Mouse (Mus musculus) lung, embryonic 14.5 days (tissue): ENCODE measurements around the gene Tbc1d10c. TPM values are rescaled to one million over a fixed set of nuclear protein-coding genes. Genes with fewer than 3 reads are reported as not detected.

Experiments
- ATAC-seq: fragments of 200-750 bp; cut with Nextera tagmentation; 2 replicates; pipeline ENCODE4 v1.8.0; 2017; ENCODE audit warnings: mild to moderate bottlenecking, moderate TSS enrichment, moderate library complexity; ENCODE audit not compliant: insufficient read depth
- DNase-seq: peaks from one replicate; pipeline ENCODE4 v3.0.0-alpha.2; 2015
- H3K27ac ChIP-seq: fragments of 300-500 bp; sonication (generic); 2 replicates; pipeline ENCODE4 v1.5.1; 2014; ENCODE audit warnings: low read depth, mild to moderate bottlenecking, moderate library complexity
- H3K27me3 ChIP-seq: fragments of 300-500 bp; sonication (generic); 2 replicates; pipeline ENCODE4 v1.6.1; 2014; ENCODE audit warnings: low read length, control low read depth; ENCODE audit not compliant: insufficient read depth
- H3K36me3 ChIP-seq: fragments of 300-500 bp; sonication (generic); 2 replicates; pipeline ENCODE4 v1.6.1; 2014; ENCODE audit warnings: control low read depth; ENCODE audit not compliant: insufficient read depth
- H3K4me1 ChIP-seq: fragments of 300-500 bp; sonication (generic); 2 replicates; pipeline ENCODE4 v1.6.1; 2014; ENCODE audit warnings: antibody characterized with exemption, control low read depth; ENCODE audit not compliant: insufficient read depth
- H3K4me2 ChIP-seq: fragments of 300-500 bp; sonication (generic); 2 replicates; pipeline ENCODE4 v1.6.1; 2014; ENCODE audit warnings: mild to moderate bottlenecking
- H3K4me3 ChIP-seq: fragments of 300-500 bp; sonication (generic); 2 replicates; pipeline ENCODE4 v1.5.1; 2014; ENCODE audit warnings: low read depth, low read length
- H3K9ac ChIP-seq: fragments of 300-500 bp; sonication (generic); 2 replicates; pipeline ENCODE4 v1.6.1; 2014
- H3K9me3 ChIP-seq: fragments of 300-500 bp; sonication (generic); 2 replicates; pipeline ENCODE4 v1.6.1; 2016; ENCODE audit warnings: low read depth, low read length, control low read depth
- CTCF ChIP-seq: IDR thresholded peaks from 2 replicates; pipeline ENCODE4 v1.5.1; 2016; ENCODE audit warnings: antibody characterized with exemption, low read depth
- WGBS: fragments of 180-500 bp; shearing (Covaris S2); extraction: QIAGEN DNeasy Blood & Tissue Kit; methylation state at CpG from one replicate; pipeline ENCODE4 v1.1.7; 2014; 5-methylcytosine and 5-hydroxymethylcytosine counted together
- polyA plus RNA-seq: library from polyadenylated mRNA; unstranded; fragments of >200 nt; fragmentation: Nextera tagmentation; extraction: Ambion mirVana; gene quantifications from 2 replicates; pipeline ENCODE4 v1.2.1, GENCODE M21; 2014

The Tbc1d10c gene
- polyA plus RNA-seq, 1 experiment from 2014 or later, result 2.4 TPM

GRCm38 (mm10) chr19:4152445-4153231 is 38.4 kb downstream of the Tbc1d10c start:
- H3K4me1 ChIP-seq, result peaks cover 5% of the 10 kb centered on the region
- no peak for TF ChIP-seq CTCF
- 79% methylated on average over 8 of the region's 8 CpGs for WGBS
- no peak overlapping the region for H3K27ac ChIP-seq
- H3K4me3 ChIP-seq, result no peak overlapping the region
- H3K9me3 ChIP-seq, result no peaks in the 10 kb centered on the region
- H3K27me3 ChIP-seq, result no peaks in the 10 kb centered on the region
- H3K4me2 ChIP-seq, result no peak overlapping the region
- no peak overlapping the region for H3K9ac ChIP-seq
- H3K36me3 ChIP-seq, result peaks cover 33% of the 10 kb centered on the region
- no peak for DNase-seq
- no peak for ATAC-seq

- H3K27ac ChIP-seq, result no peak overlapping the region
- DNase-seq (no peak), ATAC-seq (no peak)
- H3K36me3 ChIP-seq, result peaks cover 27% of the 10 kb centered on the region
- no peak for TF ChIP-seq CTCF
- H3K4me1 ChIP-seq, result peaks cover 5% of the 10 kb centered on the region
- H3K27me3 ChIP-seq, result no peaks in the 10 kb centered on the region
- no peak overlapping the region for H3K4me2 ChIP-seq
- WGBS, result 90% methylated on average over 5 of the region's 5 CpGs
- H3K4me3 ChIP-seq, result no peak overlapping the region
- no peaks in the 10 kb centered on the region for H3K9me3 ChIP-seq
- no peak overlapping the region for H3K9ac ChIP-seq
These were observed 39.2 kb downstream of the Tbc1d10c start for GRCm38 (mm10) chr19:4151898-4152297.

GRCm38 (mm10) chr19:4151488-4151860 is 39.6 kb downstream of the Tbc1d10c start:
- no peak overlapping the region for H3K9ac ChIP-seq
- ATAC-seq (no peak), DNase-seq (no peak)
- H3K9me3 ChIP-seq, result no peaks in the 10 kb centered on the region
- no peak overlapping the region for H3K4me2 ChIP-seq
- H3K27me3 ChIP-seq, result no peaks in the 10 kb centered on the region
- TF ChIP-seq CTCF, result no peak
- H3K27ac ChIP-seq, result no peak overlapping the region
- whole genome bisulfite sequencing, result 71% methylated on average over 5 of the region's 5 CpGs
- H3K4me3 ChIP-seq, result no peak overlapping the region
- H3K4me1 ChIP-seq, result peaks cover 5% of the 10 kb centered on the region
- peaks cover 27% of the 10 kb centered on the region for H3K36me3 ChIP-seq

- H3K4me2 ChIP-seq, result no peak overlapping the region
- no peak overlapping the region for H3K27ac ChIP-seq
- DNase-seq (no peak), ATAC-seq (no peak)
- peaks cover 27% of the 10 kb centered on the region for H3K36me3 ChIP-seq
- no peak overlapping the region for H3K9ac ChIP-seq
- no peak for TF ChIP-seq CTCF
- H3K27me3 ChIP-seq, result no peaks in the 10 kb centered on the region
- no peaks in the 10 kb centered on the region for H3K9me3 ChIP-seq
- H3K4me1 ChIP-seq, result peaks cover 5% of the 10 kb centered on the region
- WGBS, result 85% methylated on average over 22 of the region's 22 CpGs
- H3K4me3 ChIP-seq, result no peak overlapping the region
These were observed 40.3 kb downstream of the Tbc1d10c start for GRCm38 (mm10) chr19:4150567-4151487.

- no peak overlapping the region for H3K9ac ChIP-seq
- whole genome bisulfite sequencing, result 90% methylated on average over 17 of the region's 17 CpGs
These were observed 41.2 kb downstream of the Tbc1d10c start for GRCm38 (mm10) chr19:4149764-4150461.

GRCm38 (mm10) chr19:4149283-4149682 is 41.8 kb downstream of the Tbc1d10c start:
- H3K27me3 ChIP-seq, result no peaks in the 10 kb centered on the region
- peak overlapping the region; percentile 85 for H3K9ac ChIP-seq
- ATAC-seq, result no peak
- peak overlapping the region; percentile 87 for H3K4me2 ChIP-seq
- H3K9me3 ChIP-seq, result no peaks in the 10 kb centered on the region
- TF ChIP-seq CTCF, result no peak
- DNase-seq, result no peak
- H3K4me3 ChIP-seq, result peak overlapping the region; percentile 89
- H3K36me3 ChIP-seq, result peaks cover 27% of the 10 kb centered on the region
- peaks cover 5% of the 10 kb centered on the region for H3K4me1 ChIP-seq
- 81% methylated on average over 11 of the region's 11 CpGs for WGBS
- no peak overlapping the region for H3K27ac ChIP-seq

More at GRCm38 (mm10) chr19:4149764-4150461, 41.2 kb downstream of the Tbc1d10c start:
- Histone ChIP-seq H3K4me1 (peaks cover 5% of the 10 kb centered on the region), H3K4me3 (peak overlapping the region; percentile 89; the same call in 1 of the 2 replicates), H3K9me3 (no peaks in the 10 kb centered on the region), H3K4me2 (peak overlapping the region; percentile 87; the same call in 1 of the 2 replicates), H3K27ac (no peak overlapping the region), H3K36me3 (peaks cover 27% of the 10 kb centered on the region), H3K27me3 (no peaks in the 10 kb centered on the region)
- ATAC-seq (no peak), DNase-seq (no peak)
- TF ChIP-seq CTCF, result no peak
